Mouse (Mus musculus) left cerebral cortex, postnatal 14 days (tissue): ENCODE results near the gene Fdxr. TPM values are rescaled to one million over a fixed set of nuclear protein-coding genes. Genes with fewer than 3 reads are reported as not detected.

Source experiments
- DNase-seq, 2 experiments: peaks; one replicate each; pipeline ENCODE4 v3.0.0; 2021 to 2022; ENCODE audit warnings: low spot score in 2 of 2, mixed read lengths in 1 of 2
- intact Hi-C: fragments of 180-260 bp; cut with DNase I; formaldehyde crosslinking; loops from one replicate; pipeline ENCODE4 v1.15.1; 2025
- total RNA-seq, 2 experiments: library from RNA; stranded (reverse); gene quantifications; 2 replicates each; pipeline ENCODE4 v1.2.3; 2021

The Fdxr gene
- total RNA-seq, 2 experiments from 2014 or later, result 19.6 to 20.8 TPM

- no peak for DNase-seq
- intact Hi-C loops, result loop anchor here (5.0 kb wide), 1 partner anchor 191 kb away; no protein-coding TSS in a partner anchor
These were observed 3.9 kb downstream of the Fdxr start for GRCm38 (mm10) chr11:115272894-115273498.

DNA sequence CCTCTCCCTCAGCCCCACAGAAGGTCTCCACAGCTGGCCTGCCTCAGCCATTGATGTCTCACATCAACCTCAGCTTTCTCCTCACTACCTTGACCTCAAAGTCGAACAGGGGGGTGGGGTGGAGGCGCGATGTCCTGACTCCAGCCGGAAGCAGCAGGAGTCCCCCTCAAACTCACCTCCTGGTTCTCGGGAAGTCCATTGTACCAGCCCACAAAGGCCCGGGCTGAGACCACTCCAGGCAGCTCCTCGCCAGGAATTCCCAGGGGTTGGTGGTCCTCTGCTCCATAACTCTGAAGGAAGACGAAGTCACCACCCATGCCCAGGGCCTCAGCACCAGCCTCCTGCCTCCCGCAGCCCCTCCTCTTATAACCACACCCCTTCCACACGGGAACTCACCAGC is 5.4 kb downstream of the Fdxr start:
- intact Hi-C loops, result loop anchor here (2.0 to 5.0 kb wide), 2 partner anchors 69 to 189 kb away; no protein-coding TSS in a partner anchor
- DNase-seq, result no peak

- DNase-seq, result no peak
- intact Hi-C loops, result loop anchor here (2.0 to 5.0 kb wide), 2 partner anchors 68 to 189 kb away; no protein-coding TSS in a partner anchor
These were observed 5.8 kb downstream of the Fdxr start for GRCm38 (mm10) chr11:115271052-115271451.

- peak; percentile 89 for DNase-seq
- intact Hi-C loops, result loop anchor here (2.0 to 5.0 kb wide), 2 partner anchors 68 to 188 kb away; no protein-coding TSS in a partner anchor
These were observed 6.5 kb downstream of the Fdxr start for GRCm38 (mm10) chr11:115270148-115270861.

- intact Hi-C loops, result loop anchor here (2.0 to 5.0 kb wide), 3 partner anchors 67 to 187 kb away; partner anchors contain the start of gene Slc9a3r1
- DNase-seq, result no peak
These were observed 7.4 kb downstream of the Fdxr start for GRCm38 (mm10) chr11:115269330-115270066.

DNA sequence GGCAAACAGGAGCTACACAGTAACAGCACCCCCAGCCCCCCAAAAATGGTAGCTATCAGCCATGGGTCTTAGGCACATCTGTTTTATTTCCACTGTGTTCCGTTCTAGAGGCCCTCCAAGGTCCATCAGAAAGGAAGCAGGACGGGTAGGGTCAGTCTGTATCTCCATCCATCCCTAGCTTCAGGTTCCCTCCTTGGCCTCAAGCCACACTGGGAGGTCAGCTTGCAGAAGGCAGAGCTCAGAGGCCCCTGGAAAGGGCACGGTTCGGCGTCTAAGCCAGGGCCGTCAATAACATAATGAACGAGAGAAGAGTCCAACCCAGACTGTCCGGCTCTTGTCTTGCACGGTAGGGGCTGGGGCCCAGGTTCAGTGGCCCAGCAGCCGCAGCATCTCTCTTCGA is 8.9 kb downstream of the Fdxr start:
- intact Hi-C loops, result loop anchor here (5.0 kb wide), 1 partner anchor 106 kb away; the partner anchor contains the start of gene Slc9a3r1
- DNase-seq, result no peak

DNA sequence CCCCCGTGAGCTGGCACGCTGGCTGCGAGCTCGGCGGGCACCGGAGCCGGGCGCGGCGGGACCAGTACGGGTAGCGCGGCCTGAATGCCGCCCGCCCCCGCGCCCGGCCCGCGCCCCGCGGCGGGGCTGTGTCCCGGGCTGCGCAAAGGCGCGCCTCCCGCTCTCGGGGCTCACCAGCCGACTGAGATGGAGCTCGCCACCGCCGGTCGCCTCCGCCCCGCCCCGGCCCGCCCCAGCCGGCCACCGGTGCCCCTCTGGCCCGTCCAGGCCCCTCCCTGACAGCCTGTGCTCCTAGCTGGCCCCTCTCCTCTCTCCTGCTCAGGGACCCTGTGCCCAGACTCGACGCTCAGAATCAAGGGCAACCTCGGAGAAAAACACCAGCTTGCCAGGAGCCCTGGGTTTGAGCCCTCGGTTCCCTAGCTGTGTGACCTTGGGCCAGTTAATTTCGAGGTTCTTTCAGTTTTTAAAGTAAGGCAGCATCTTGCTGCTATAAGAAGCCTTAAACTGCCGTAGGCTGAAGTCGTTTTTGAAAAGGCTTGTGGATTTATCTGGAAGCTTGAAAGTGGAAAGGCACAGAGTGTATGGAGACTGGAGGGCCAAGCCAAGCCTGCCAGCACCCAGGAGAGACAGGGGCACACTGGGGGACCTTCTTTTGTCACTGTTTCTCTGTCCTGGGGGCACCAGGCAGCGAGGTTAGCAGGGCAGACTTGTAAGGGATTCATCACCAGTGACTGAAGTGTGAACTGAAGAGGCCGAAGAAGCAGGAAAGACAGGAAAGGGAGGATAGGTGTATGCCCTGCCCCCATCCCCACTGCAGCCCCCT is 9.6 kb downstream of the Fdxr start, which contains the start of gene Grin2c:
Gene Grin2c (minus strand): TSS at position 183 of the 823 bp plus-strand sequence.
- intact Hi-C loops, result loop anchor here (5.0 kb wide), 1 partner anchor 105 kb away; the partner anchor contains the start of gene Slc9a3r1
- DNase-seq, result no peak

DNA sequence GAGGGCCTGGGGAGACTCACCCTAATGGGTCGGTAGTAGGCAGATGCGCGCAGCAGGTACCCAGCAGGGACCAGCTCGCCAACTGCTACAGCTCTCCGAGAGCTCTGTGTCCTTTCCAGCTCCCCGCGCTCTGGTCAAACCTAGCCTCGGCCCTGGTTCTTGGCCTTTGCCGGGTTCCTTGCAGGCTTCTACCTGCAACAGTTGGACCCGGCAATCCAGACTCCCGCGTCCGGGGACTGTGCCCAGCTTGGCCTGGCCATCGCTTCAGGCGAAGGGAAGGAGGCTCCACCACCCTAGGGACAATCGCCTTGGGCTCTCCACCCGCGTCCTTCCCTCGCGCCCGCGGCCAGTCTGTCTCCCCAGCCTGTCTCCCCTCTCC is 10.5 kb downstream of the Fdxr start:
- no peak for DNase-seq
- intact Hi-C loops, result loop anchor here (5.0 kb wide), 1 partner anchor 104 kb away; the partner anchor contains the start of gene Slc9a3r1

DNA sequence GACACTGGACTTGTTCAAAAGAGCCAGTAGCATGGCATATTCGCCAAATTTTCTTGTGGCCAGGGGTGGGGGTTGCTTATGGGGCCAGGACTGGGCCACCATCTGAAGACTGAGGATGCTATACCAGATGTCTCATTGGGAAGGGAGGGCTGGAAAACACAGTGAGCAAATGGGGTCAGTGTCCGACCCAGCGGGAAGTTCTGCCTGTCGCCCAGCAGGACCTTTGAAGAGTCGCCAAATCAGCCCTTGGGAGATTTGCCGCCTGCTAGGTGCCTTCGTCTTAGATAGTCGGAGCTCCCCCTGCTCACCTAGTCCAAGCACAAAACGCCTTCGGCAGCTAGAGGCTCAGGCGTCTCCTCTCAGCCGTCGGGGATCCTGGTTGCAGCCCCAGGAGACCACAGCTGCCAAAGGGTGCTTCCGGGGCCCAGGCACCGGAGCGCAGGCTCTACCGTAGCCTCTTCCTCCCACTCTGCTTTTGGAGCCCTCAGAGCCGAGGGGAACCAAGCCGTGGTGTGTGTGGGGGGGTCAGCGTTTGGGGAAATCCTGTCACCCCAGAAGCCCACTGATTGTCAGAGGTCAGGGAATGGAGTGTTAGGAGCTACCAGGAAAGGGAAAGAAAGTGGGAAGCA is 11.0 kb downstream of the Fdxr start:
- no peak for DNase-seq
- intact Hi-C loops, result loop anchor here (5.0 kb wide), 1 partner anchor 104 kb away; the partner anchor contains the start of gene Slc9a3r1

DNA sequence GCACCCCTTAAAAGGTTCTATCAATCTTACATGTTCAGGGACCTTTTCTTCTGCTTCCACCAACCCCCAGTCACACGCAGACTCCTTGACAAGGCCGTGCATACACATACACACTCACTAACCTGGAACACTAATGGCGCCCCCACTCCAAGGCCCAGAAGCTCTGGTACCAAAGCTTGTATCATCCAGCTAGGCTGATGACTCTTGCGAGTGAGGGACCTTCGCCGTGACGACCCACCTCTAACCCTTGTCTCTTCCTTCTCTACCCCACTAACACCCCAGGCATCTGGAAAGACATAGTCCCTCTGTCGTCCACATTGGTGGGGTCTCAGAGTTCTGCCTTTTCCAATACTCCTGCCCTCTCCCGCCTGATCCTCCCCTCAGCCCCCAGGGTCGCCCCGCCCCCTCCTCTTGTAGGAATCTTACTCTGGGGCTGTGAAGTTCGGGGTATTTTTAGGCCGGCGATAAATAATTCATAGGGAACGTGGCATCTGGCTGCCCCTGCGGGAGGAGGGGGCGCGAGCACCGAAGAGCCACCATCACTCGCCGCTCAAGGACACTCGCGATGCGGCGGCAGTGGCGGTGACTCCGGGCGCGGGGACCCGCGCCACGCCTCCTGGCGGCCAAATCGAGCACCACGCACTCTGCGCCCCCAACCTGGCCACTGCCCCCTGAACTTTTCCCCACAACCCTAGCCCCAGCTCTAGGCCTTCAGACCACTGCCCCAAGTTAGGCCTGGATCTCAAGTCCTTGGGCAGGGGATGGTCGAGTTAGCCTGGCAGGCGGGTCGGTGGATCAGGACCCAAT is 11.8 kb downstream of the Fdxr start:
- intact Hi-C loops, result loop anchor here (5.0 kb wide), 1 partner anchor 103 kb away; the partner anchor contains the start of gene Slc9a3r1

DNA sequence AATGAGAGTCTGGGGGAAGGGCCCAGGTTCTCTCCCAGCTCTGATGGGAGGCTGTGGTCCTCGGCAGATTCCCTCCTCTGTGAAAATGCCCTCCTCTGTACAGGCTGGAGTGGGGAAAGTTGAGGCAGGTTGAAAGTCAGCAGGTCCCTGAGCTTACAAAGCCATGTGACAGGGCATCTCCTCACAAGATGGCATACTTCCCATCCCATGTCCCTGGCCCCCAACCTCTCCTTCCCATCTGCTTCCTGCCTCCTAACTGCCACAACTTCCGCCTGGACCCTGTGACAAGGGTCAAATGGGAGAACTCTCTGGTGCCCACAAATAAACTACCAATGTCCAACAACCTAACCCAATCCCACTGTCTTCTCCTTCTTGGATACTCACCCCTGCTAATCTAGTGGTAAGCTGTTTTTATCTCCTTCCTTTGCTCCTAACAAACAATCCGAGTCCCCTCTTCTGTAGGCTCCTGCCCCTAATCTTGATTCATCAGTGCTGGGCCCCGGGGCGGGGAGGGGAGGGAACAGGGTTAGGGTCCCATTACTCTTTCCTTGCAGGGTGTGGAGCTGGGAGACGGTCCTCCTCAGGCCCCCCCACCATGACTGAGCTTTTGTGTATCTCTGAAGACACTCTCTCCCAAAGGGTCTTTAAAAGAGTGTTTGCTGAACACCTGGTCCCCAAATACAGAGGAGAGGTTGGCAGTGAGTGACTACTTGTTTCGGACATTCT is 12.6 kb downstream of the Fdxr start:
- intact Hi-C loops, result no loop called here
- DNase-seq, result no peak

More for the DNA sequence above, 11.8 kb downstream of the Fdxr start:
- no peak for DNase-seq

- intact Hi-C loops, result no loop called here
- no peak for DNase-seq
These were observed 13.9 kb downstream of the Fdxr start for GRCm38 (mm10) chr11:115262954-115263353.

GRCm38 (mm10) chr11:115259134-115259533 is 17.7 kb downstream of the Fdxr start:
- intact Hi-C loops, result no loop called here
- DNase-seq, result no peak

GRCm38 (mm10) chr11:115257775-115258510 is 18.9 kb downstream of the Fdxr start:
- intact Hi-C loops, result no loop called here
- no peak for DNase-seq

DNA sequence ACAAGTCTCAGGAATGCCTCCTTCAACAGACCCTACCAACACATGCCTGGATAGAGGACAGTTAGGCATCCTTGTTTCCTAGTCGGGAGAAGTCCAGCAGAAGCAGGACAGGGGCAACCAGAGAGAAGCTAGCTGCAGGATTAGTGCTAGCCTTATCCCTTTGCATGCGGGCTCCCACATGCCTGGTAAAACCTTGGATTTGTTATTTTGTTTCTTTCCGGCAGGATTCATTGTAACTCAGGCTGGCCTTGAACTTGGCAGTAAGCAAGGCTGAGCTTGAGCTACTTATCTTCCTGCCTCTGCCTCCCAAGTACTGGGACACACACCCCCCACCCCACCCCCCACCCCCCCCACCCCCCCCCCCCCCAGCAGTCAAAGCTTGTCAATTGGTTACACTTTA is 25.6 kb downstream of the Fdxr start:
- DNase-seq, result no peak
- intact Hi-C loops, result no loop called here

DNA sequence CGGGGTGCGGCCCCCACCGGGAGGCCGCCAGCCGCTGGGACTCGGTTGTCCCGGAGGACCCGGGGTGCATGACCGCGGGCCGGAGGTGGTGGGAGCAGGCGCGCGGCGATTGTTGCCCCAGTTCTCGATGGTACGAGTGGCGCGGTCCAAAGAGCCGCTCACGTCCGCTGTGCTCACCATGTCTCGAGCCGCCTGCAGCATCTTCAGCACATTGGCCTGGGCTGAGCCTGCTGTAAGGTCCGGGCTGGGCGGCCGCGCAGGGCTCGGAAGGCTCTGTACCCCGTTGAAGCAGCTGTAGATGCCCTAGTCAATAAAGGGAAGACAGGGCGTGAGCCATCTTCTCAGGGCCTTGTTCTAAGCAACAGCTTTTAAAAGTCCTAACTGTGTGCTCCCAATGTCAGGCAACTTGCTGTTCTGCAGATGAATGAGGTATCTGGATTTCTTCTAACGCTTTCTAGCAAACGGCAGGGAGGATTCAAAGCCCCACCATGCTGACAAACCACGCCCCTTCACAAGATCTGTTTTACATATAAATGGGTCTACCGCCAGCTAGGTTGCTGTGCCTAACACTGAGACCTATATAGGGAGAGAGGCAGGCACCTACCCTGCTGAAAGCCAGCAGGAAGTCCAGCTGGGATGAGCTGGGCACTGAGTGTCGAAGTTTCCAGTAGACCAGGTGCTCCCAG is 26.3 kb downstream of the Fdxr start:
- intact Hi-C loops, result no loop called here
- no peak for DNase-seq
